Mouse (Mus musculus): ENCODE measurements at regions not wholly inside any gene's neighbourhood (a gene's known extent, or its start where the extent isn't known, plus 50 kb on each side); places are given as distances from the start of the nearest gene placed in this dataset.
"Not testable (repeated sequence)": the region's sequence is repeated elsewhere in the genome, so short reads cannot be mapped to it uniquely, and the experiment has no call there.

GRCm38 (mm10) chr19:51742211-51742610, 521.9 kb upstream of the Ins1 start:
- not testable (repeated sequence) for TF ChIP-seq CTCF (IDR thresholded peaks at IDR 0.05; ENCODE audit: borderline replicate concordance, insufficient read depth, low read depth, low read length); POLR2A (IDR thresholded peaks at IDR 0.05; ENCODE audit: borderline replicate concordance, insufficient read depth, low read length)

Measured in cerebellum, adult 2 months (tissue).